Mouse (Mus musculus) CH12F3 (cell line): Measurements from ENCODE around the gene Slc39a13.

Experiments
- in situ Hi-C: fragments of 300-500 bp; cut with MboI; formaldehyde crosslinking; loops from 2 replicates; pipeline ENCODE4 v1.14.3; 2020; ENCODE audit warnings: low sequenced_read_pairs

Gene Slc39a13

GRCm38 (mm10) chr2:91090208-91090607 is 20.0 kb upstream of the Slc39a13 start:
- in situ Hi-C loops = no loop called here

- in situ Hi-C loops = no loop called here
Observed at GRCm38 (mm10) chr2:91088987-91089386, 18.8 kb upstream of the Slc39a13 start.

GRCm38 (mm10) chr2:91087453-91087852 is 17.2 kb upstream of the Slc39a13 start:
- in situ Hi-C loops = no loop called here

- in situ Hi-C loops = no loop called here
Observed at GRCm38 (mm10) chr2:91086392-91087237, 16.4 kb upstream of the Slc39a13 start.

GRCm38 (mm10) chr2:91085494-91086391 is 15.5 kb upstream of the Slc39a13 start:
- in situ Hi-C loops = no loop called here

- in situ Hi-C loops = no loop called here
Observed at GRCm38 (mm10) chr2:91084179-91084820, 14.1 kb upstream of the Slc39a13 start.

- in situ Hi-C loops = no loop called here
Observed at GRCm38 (mm10) chr2:91083366-91083940, 13.2 kb upstream of the Slc39a13 start.

- in situ Hi-C loops = no loop called here
Observed at GRCm38 (mm10) chr2:91082844-91083243, 12.6 kb upstream of the Slc39a13 start.

- in situ Hi-C loops = no loop called here
Observed at GRCm38 (mm10) chr2:91081775-91082695, 11.8 kb upstream of the Slc39a13 start, which contains the start of gene Spi1. Gene Spi1, plus strand, starts transcription at chr2:91082390.

GRCm38 (mm10) chr2:91080784-91081513 is 10.7 kb upstream of the Slc39a13 start:
- in situ Hi-C loops = no loop called here

- in situ Hi-C loops = no loop called here
Observed at GRCm38 (mm10) chr2:91079026-91079384, 8.8 kb upstream of the Slc39a13 start.

GRCm38 (mm10) chr2:91078314-91079025 is 8.3 kb upstream of the Slc39a13 start:
- in situ Hi-C loops = no loop called here

- in situ Hi-C loops = no loop called here
Observed at GRCm38 (mm10) chr2:91077957-91078313, 7.7 kb upstream of the Slc39a13 start.

GRCm38 (mm10) chr2:91072092-91072491 is 1.9 kb upstream of the Slc39a13 start:
- in situ Hi-C loops = no loop called here

- in situ Hi-C loops = no loop called here
Observed at GRCm38 (mm10) chr2:91071059-91071458, 842 bp upstream of the Slc39a13 start.

- in situ Hi-C loops = no loop called here
Observed at GRCm38 (mm10) chr2:91069306-91070000, 764 bp downstream of the Slc39a13 start.

- in situ Hi-C loops = no loop called here
Observed at GRCm38 (mm10) chr2:91068872-91069165, 1.4 kb downstream of the Slc39a13 start.

- in situ Hi-C loops = no loop called here
Observed at GRCm38 (mm10) chr2:91068162-91068871, 1.9 kb downstream of the Slc39a13 start.
